In genomic region chr14:21709545-21709944, GRCm38 (mm10) we compare ENCODE assay signal across 13 mouse cellular contexts. TPM values are rescaled to one million over a fixed set of nuclear protein-coding genes. Genes with fewer than 3 reads are reported as not detected.
DNase-seq lines count a peak whose midpoint lies in the region; ATAC-seq and TF ChIP-seq lines count a peak whose summit lies in the region.
"Had no signal": no experiment of that assay in that cellular context is flagged by ENCODE, and none has a peak within 500 bp of the region (broad histone marks: within the 10 kb centered on the region; RNA-seq: fewer than 3 reads in every experiment).

No protein-coding gene starts in this region.

- no peak overlapping the region for H3K4me2 ChIP-seq in forebrain, embryonic 14.5 days (ENCODE audit: low read length)
- H3K4me2 ChIP-seq in embryonic facial prominence, embryonic 13.5 days: no peak overlapping the region
- H3K4me2 ChIP-seq: kidney, embryonic 15.5 days; neural tube, embryonic 12.5 days had no signal

- no peak overlapping the region for H3K4me3 ChIP-seq in forebrain, embryonic 10.5 days
- H3K4me3 ChIP-seq in forebrain, embryonic 14.5 days (ENCODE audit: low read depth, low read length): no peak overlapping the region
- H3K4me3 ChIP-seq in layer of hippocampus, adult 2 months: no peak overlapping the region
- H3K4me3 ChIP-seq in embryonic facial prominence, embryonic 13.5 days: no peak overlapping the region
- H3K4me3 ChIP-seq: kidney, embryonic 15.5 days; megakaryocyte, embryonic 14.5 days; neural tube, embryonic 12.5 days had no signal

- no peaks in the 10 kb centered on the region for H3K36me3 ChIP-seq in forebrain, embryonic 10.5 days (replicated peaks)
- no peaks in the 10 kb centered on the region for H3K36me3 ChIP-seq in forebrain, embryonic 14.5 days (ENCODE audit: control insufficient read depth, insufficient read depth, low read length)
- no peaks in the 10 kb centered on the region for H3K36me3 ChIP-seq in embryonic facial prominence, embryonic 13.5 days
- H3K36me3 ChIP-seq: kidney, embryonic 15.5 days; neural tube, embryonic 12.5 days had no signal

- no peak for DNase-seq in forebrain, embryonic 10.5 days (ENCODE audit: extremely low spot score, low spot score)
- no peak for DNase-seq in forebrain, embryonic 14.5 days (ENCODE audit: low spot score)
- no peak for DNase-seq in layer of hippocampus, adult 2 months (ENCODE audit: low spot score in 2 of 2)
- no peak for DNase-seq in layer of hippocampus, adult 8-10 months (ENCODE audit: low spot score in 2 of 2)
- peak; percentile 9 for DNase-seq in MN1 (ENCODE audit: low spot score)
- no peak for DNase-seq in frontal cortex, postnatal 25 days (ENCODE audit: low spot score in 2 of 2)
- DNase-seq in thymus, postnatal 10 days (ENCODE audit: low spot score in 2 of 2): no peak
- DNase-seq: cerebellum, postnatal 14 days; heart, postnatal 4 days had no signal

- no peak for ATAC-seq in forebrain, embryonic 14.5 days
- no peak for ATAC-seq in embryonic facial prominence, embryonic 13.5 days (ENCODE audit: insufficient number of reproducible peaks, insufficient read depth, low FRiP score, low TSS enrichment, low read depth)

- TF ChIP-seq CTCF in layer of hippocampus, adult 2 months (conservative IDR thresholded peaks at IDR 0.05): peak; percentile 36; the same call in 1 of the 2 replicates

- no peaks in the 10 kb centered on the region for H3K9me3 ChIP-seq in forebrain, embryonic 10.5 days
- H3K9me3 ChIP-seq in forebrain, embryonic 14.5 days (replicated peaks; ENCODE audit: control insufficient read depth, low read length): no peaks in the 10 kb centered on the region
- no peaks in the 10 kb centered on the region for H3K9me3 ChIP-seq in embryonic facial prominence, embryonic 13.5 days
- H3K9me3 ChIP-seq: kidney, embryonic 15.5 days; megakaryocyte, embryonic 14.5 days; neural tube, embryonic 12.5 days had no signal

- WGBS in forebrain, embryonic 10.5 days: 45% methylated on average over 2 of the region's 2 CpGs
- 60% methylated on average over 2 of the region's 2 CpGs for WGBS in forebrain, embryonic 14.5 days
- 57% methylated on average over 2 of the region's 2 CpGs for WGBS in embryonic facial prominence, embryonic 13.5 days

- no peak overlapping the region for H3K9ac ChIP-seq in forebrain, embryonic 14.5 days (ENCODE audit: low read length)
- no peak overlapping the region for H3K9ac ChIP-seq in embryonic facial prominence, embryonic 13.5 days
- H3K9ac ChIP-seq: kidney, embryonic 15.5 days; neural tube, embryonic 12.5 days had no signal

- peak overlapping the region; percentile 58; the same call in 1 of the 2 replicates for H3K27ac ChIP-seq in forebrain, embryonic 10.5 days
- no peak overlapping the region for H3K27ac ChIP-seq in forebrain, embryonic 14.5 days (ENCODE audit: low read depth, low read length)
- no peak overlapping the region for H3K27ac ChIP-seq in layer of hippocampus, adult 2 months
- peak overlapping the region; percentile 92 for H3K27ac ChIP-seq in embryonic facial prominence, embryonic 13.5 days
- H3K27ac ChIP-seq: kidney, embryonic 15.5 days; neural tube, embryonic 12.5 days had no signal

- H3K4me1 ChIP-seq in forebrain, embryonic 10.5 days: peaks cover 16% of the 10 kb centered on the region
- H3K4me1 ChIP-seq in forebrain, embryonic 14.5 days (ENCODE audit: control insufficient read depth, insufficient read depth, low read length): peaks cover 4% of the 10 kb centered on the region; the same call in 1 of the 2 replicates
- peaks cover 57% of the 10 kb centered on the region for H3K4me1 ChIP-seq in embryonic facial prominence, embryonic 13.5 days

- no peaks in the 10 kb centered on the region for H3K27me3 ChIP-seq in forebrain, embryonic 10.5 days (ENCODE audit: poor library complexity, severe bottlenecking)
- no peaks in the 10 kb centered on the region for H3K27me3 ChIP-seq in forebrain, embryonic 14.5 days (replicated peaks; ENCODE audit: control insufficient read depth, insufficient read depth, low read length)
- H3K27me3 ChIP-seq in embryonic facial prominence, embryonic 13.5 days: no peaks in the 10 kb centered on the region
- H3K27me3 ChIP-seq: kidney, embryonic 15.5 days; neural tube, embryonic 12.5 days had no signal

RNA-seq across cellular contexts. Expression of gene Dupd1, which starts 4.8 kb away (rescaled TPM):
- polyA plus RNA-seq in forebrain, embryonic 10.5 days (2016; fragmentation: Nextera tagmentation; extraction: Ambion mirVana): not detected in 2 replicates
- polyA plus RNA-seq in forebrain, embryonic 14.5 days (2014; fragmentation: Nextera tagmentation; extraction: Ambion mirVana): not detected in 2 replicates
- total RNA-seq in layer of hippocampus, adult 2 months (2021): under 1 TPM in 1 of 2 experiments, not detected in 1; 0.42 TPM
- total RNA-seq in layer of hippocampus, adult 8-10 months (2022): under 1 TPM in 2 of 4 experiments, not detected in 2; 0.30 to 0.34 TPM
- polyA plus RNA-seq in embryonic facial prominence, embryonic 13.5 days (2015; fragmentation: Nextera tagmentation; extraction: Ambion mirVana): 0.31 TPM in 1 of 2 replicates, not detected in the other
- polyA plus RNA-seq: kidney, embryonic 15.5 days; neural tube, embryonic 12.5 days had no signal

RNA-seq across cellular contexts. Expression of gene Samd8, which starts 40.8 kb away (rescaled TPM):
- polyA plus RNA-seq in forebrain, embryonic 10.5 days (2016; fragmentation: Nextera tagmentation; extraction: Ambion mirVana): 9.4 and 11.4 TPM in 2 replicates
- polyA plus RNA-seq in forebrain, embryonic 14.5 days (2014; fragmentation: Nextera tagmentation; extraction: Ambion mirVana): 18.9 and 25.4 TPM in 2 replicates
- total RNA-seq in layer of hippocampus, adult 2 months (2021): 10 to 100 TPM; 79.3 to 82.6 TPM
- total RNA-seq in layer of hippocampus, adult 8-10 months (2022): 10 to 100 TPM; 70.0 to 85.8 (median 81.0) TPM
- polyA plus RNA-seq in embryonic facial prominence, embryonic 13.5 days (2015; fragmentation: Nextera tagmentation; extraction: Ambion mirVana): 12.1 and 13.2 TPM in 2 replicates

RNA-seq across cellular contexts. Expression of gene Dusp13, which starts 41.4 kb away (rescaled TPM):
- polyA plus RNA-seq in forebrain, embryonic 10.5 days (2016; fragmentation: Nextera tagmentation; extraction: Ambion mirVana): not detected in 2 replicates
- not detected in 2 replicates for polyA plus RNA-seq in forebrain, embryonic 14.5 days (2014; fragmentation: Nextera tagmentation; extraction: Ambion mirVana)
- under 1 TPM; 0.32 to 0.84 TPM for total RNA-seq in layer of hippocampus, adult 2 months (2021)
- total RNA-seq in layer of hippocampus, adult 8-10 months (2022): 1 to 10 TPM in 1 of 4 experiments, under 1 TPM in 2, not detected in 1; 0.37 to 1.1 (median 0.67) TPM
- 0.34 and 0.51 TPM in 2 replicates for polyA plus RNA-seq in embryonic facial prominence, embryonic 13.5 days (2015; fragmentation: Nextera tagmentation; extraction: Ambion mirVana)
- total RNA-seq: heart, postnatal 4 days had no signal

Comparison
In these comparisons a context has a peak if more than half of its experiments do, and no peak if none do; other contexts are left out.
1. H3K27ac ChIP-seq: peak in forebrain, embryonic 10.5 days (single experiment) and embryonic facial prominence, embryonic 13.5 days (single experiment); none in forebrain, embryonic 14.5 days (single experiment) and layer of hippocampus, adult 2 months (single experiment).